Mouse (Mus musculus): Measurements from ENCODE around the gene Naglu.
A peak's percentile ranks its signal among the peaks of the same experiment; 100 is the strongest.

Naglu gene

DNA sequence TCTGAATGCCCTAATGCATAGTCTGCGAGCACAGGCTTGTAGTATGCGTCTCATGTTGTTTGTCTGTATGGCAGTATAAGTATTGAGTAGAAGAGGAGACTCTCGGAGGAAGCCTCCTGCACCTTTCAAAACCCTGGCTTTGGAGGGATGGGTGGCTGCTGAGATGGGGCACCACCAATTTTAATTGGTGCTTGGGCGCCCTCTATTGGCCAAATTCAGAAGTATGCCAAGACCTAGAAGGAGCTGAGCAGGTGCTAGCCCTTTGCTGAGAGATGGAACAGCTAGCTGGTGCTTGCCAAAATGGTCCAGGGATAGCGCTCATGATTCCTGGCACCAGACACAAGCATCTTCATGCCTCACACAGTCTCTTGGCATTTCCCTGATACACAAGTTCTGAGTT lies 12.0 kb upstream of the Naglu start:
- DNase-seq, result peak; percentile 94

GRCm38 (mm10) chr11:101058726-101059125 lies 11.1 kb upstream of the Naglu start:
- DNase-seq, result no peak

DNA sequence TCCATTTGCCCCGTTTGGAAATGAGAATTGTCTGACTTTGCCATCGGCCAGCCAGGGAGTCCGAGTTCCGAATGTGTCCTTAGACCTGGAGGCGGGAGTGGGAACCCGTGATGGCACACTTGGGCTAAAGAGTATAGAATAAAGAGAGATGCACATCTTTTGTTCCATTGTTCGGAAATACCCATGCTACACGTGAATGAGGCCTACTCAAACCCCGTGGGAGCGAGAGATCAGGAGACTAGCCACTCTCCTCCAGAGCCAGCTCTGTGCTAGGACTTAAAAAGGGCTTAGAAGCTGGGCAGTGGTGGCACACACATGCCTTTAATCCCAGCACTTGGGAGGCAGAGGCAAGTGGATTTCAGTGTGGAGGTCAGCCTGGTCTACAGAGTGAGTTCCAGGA lies 10.3 kb upstream of the Naglu start:
- no peak for DNase-seq

DNA sequence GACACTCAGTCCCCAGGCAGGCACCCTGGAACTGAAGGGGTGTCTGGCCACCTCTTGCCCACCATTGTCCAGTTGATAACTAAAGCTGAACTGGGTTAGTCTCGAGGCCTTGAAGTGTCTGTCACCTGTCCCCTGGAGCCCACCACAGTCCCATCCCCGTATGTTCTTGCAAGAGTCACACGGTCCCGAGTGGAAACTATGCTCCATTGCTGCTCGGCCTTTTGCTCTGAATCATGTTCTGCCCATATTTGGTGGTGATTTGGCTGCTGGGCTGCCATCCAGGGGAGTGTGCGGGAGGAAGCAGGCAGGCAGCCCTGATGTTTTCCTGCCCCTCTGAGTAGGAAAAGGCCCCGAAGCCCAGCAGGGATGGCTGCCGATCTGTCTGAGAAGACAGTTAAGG lies 9.7 kb upstream of the Naglu start:
- peak; percentile 88 for DNase-seq

DNA sequence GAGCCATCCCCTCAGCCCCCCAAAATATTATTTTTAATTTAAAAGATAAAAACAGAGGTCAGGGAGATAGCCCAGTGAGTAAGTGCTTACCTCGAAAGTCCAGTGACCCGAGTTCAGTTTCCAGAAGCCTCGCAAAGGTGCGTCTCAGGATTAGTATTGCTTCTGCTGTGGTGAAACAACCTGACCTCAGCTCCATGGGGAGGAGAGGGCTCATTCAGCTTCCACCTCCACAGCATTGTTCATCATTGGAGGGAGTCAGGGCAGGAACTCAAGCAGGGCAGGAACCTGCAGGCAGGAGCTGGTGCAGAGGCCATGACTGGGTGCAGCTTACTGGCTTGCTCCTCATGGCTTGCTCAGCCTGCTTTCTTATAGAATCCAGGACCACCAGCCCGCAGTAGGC lies 8.8 kb upstream of the Naglu start:
- no peak for DNase-seq

GRCm38 (mm10) chr11:101062165-101062884 lies 7.5 kb upstream of the Naglu start:
- DNase-seq, result peak; percentile 75

DNA sequence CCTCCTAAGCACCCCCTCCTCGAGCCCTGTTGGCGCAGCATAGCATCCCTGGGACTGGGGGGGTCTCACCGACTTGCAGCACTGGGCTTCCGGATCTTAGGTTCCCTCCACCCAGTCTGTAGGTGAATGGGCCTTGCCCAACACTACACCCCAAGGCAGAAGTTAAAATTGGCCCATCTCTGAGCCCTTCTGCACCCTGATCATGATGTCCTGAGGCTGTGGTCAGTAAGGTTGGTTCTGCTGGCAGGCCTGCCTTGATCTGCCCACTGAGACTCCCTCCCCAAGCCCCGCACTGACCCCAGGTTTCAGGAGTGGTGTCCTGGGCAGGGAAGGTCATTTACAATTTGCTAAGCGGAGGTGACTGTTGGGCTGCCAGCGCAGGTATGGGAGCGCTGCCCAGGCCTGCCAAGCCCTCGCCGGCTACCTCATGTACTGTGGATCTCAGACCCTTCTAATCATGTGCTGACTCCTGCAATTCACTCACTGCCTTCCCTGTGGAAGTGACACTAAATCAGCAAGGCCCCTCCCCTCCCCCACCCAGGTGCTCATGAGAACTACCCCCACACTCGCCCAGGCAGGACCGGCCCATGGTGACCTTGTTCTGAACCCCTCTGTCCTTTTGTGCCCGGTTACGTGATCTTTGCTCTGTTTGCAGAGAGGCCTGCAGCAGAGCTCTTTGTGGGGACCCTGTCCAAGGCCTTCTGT lies 6.7 kb upstream of the Naglu start:
- DNase-seq, result no peak

DNA sequence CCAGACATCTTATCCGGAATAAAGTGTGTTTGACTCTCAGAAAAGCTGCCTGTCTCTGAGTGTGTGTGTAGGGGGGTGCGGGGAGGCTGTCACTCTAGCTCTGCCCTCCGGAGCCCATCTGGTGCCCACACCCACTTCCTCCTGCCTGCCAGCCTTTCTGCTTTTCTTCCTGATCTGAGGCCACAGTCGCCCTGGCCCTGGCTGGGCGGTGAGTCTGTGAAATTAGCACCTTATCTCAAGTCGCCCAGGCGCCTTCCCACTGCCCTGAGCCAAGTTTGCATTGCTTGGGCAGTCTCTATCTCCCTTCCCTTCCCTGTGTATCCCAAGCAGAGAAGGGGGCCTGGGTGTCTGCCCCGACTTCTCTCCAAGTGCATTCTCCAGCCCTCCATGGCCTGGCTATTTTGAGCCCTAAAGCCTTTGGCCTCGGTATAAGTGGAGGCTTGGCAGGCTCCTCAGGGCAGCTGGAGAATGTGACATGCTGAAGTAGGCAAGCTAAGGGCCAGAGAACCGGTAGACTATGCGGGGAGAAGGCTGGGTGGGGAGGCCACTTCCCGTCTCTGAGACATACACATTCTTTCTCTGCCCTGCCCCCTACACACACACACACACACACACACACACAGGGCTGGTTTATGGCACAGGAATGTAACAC lies 6.0 kb upstream of the Naglu start:
- DNase-seq, result peak; percentile 88

GRCm38 (mm10) chr11:101064462-101064861 lies 5.3 kb upstream of the Naglu start:
- DNase-seq, result no peak

GRCm38 (mm10) chr11:101065002-101065401 lies 4.8 kb upstream of the Naglu start:
- DNase-seq, result no peak

GRCm38 (mm10) chr11:101066549-101067412 lies 3.0 kb upstream of the Naglu start:
- peak; percentile 90 for DNase-seq

DNA sequence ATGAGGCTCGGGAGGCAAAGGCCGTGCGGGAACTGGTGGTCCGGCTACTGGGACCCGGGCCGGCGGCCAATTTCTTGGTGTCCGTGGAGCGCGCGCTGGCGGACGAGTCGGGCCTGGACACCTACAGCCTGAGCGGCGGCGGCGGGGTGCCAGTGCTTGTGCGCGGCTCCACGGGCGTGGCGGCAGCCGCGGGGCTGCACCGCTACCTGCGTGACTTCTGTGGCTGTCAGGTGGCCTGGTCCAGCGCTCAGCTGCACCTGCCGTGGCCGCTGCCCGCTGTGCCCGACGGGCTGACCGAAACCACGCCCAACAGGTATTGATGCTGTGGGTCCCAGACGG lies 346 bp downstream of the Naglu start:
- DNase-seq, result no peak

DNA sequence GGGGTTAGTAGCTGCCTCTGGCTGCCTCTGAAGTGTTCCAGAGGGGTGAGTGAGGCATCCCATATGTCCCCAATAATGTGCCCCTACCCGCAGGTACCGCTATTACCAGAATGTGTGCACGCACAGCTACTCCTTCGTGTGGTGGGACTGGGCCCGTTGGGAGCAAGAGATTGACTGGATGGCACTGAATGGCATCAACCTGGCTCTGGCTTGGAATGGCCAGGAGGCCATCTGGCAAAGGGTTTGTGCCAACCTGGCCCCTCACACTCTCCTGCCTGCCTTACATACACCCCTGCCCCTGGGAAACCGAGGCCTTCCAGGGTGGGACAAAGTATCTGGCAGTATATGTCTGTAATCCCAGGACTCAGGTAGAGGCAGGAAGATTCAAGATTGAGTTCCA lies 1.2 kb downstream of the Naglu start:
- DNase-seq, result no peak

DNA sequence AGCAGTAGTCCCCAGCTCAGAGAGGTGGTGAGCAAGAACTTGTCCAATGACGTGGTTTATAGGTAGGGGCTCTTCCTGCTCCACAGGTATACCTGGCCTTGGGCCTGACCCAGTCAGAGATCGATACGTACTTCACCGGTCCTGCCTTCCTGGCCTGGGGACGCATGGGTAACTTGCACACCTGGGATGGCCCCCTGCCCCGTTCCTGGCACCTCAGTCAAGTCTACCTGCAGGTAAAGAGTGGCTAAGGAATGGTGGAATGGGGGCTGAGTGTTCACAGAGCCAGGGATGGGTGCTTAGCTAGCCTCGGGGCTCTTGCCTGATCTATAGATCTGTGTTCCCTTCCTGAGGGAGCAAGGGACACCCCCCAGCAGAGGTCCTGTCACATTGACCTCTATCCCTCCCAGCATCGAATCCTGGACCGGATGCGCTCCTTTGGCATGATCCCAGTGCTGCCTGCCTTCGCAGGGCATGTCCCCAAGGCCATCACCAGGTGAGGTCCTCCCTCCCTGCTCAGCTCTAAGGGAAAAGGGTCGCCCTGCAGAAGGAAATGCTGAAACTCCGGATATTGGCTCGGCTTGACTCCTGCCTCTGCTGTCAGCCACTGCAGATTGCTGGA lies 2.1 kb downstream of the Naglu start:
- no peak for DNase-seq

GRCm38 (mm10) chr11:101078121-101078520 lies 8.3 kb downstream of the Naglu start, which contains the start of gene Hsd17b1:
Gene Hsd17b1, plus strand, starts transcription at chr11:101078411.
- no peak for DNase-seq

GRCm38 (mm10) chr11:101079746-101080145 lies 9.9 kb downstream of the Naglu start:
- no peak for DNase-seq

- no peak for DNase-seq
These were observed 10.6 kb downstream of the Naglu start for GRCm38 (mm10) chr11:101080421-101080820.

DNA sequence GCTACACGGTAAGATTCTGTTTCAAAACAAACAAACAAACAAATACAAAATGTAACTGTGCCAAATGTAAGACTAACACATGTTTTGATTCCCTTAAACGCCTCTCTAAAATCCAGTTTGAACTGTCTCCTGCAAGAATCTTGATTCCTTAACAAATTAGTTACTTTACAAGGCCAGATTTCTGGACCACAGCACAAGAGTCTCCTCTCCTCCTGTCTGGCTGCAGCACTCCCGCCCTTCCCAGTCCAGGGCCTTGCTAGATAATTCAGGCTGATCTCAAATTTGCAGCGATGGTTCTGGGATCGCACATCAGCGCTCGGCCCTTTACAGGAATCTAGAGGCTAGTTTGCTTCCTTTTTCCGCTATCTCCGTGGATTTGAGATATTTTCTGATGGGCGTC lies 11.8 kb downstream of the Naglu start:
- no peak for DNase-seq

DNA sequence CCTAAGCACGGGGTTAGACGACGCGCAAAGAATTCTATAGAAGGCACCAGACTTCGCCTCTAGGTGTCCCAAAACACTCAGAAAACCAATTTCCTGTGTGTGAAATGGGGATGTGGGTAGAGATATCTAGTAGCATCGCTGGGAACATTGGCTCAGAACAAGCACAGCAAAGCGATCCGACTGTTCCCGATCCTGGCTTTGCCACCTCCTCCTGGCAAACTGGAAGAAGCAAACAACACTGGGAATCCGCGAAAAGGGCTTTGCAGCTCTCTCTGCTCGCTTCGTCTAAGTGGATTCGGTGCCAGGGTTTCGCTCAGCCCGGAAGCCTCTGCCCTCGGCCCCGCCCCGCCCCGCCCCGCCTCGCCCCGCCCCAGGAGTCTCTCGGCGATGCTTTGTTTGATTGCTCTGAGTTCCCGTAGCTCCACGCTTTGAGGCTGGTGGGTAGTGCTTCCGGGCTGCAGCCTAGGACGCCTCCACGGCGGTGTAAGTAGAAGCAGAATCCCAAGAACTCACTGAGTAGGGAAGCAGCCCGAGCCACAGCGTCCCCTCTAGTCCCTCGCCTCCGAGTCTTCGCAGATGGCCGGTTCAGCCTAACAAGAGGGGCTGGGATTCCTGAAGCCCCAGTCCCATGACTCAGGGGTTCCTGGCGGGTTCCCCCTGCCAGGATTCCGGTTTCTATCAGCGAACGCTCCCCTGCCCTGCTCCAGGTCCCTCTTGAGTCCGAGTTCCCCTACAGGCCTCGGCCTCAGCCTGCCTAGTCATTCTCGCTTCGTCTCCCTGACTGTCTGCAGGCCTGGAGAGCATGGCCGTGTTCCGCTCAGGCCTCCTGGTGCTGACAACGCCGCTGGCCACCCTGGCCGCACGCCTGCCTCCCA lies 12.6 kb downstream of the Naglu start, which contains the start of gene Coasy:
Gene Coasy, plus strand, starts transcription at position 358 of the 875 bp plus-strand sequence.
- peak; percentile 92 for DNase-seq

- DNase-seq, result peak; percentile 51
These were observed 13.4 kb downstream of the Naglu start for GRCm38 (mm10) chr11:101083083-101083697.

- no peak for DNase-seq
These were observed 14.4 kb downstream of the Naglu start for GRCm38 (mm10) chr11:101084246-101084645.

Data from lung, postnatal 10 days (tissue).